ENCODE assay signal across 11 mouse cellular contexts in genomic region chr12:106477040-106477665, GRCm38 (mm10).
DNase-seq lines count a peak whose midpoint lies in the region; ATAC-seq and TF ChIP-seq lines count a peak whose summit lies in the region.
"Had no signal": no experiment of that assay in that cellular context is flagged by ENCODE, and none has a peak within 500 bp of the region (broad histone marks: within the 10 kb centered on the region; RNA-seq: fewer than 3 reads in every experiment).

No protein-coding gene starts in this region.

- H3K27ac ChIP-seq in lung, embryonic 14.5 days (ENCODE audit: low read depth), result no peak overlapping the region
- no peak overlapping the region for H3K27ac ChIP-seq in lung, postnatal 0 days (ENCODE audit: low read length)
- peak overlapping the region; percentile 64; the same call in 1 of the 2 replicates for H3K27ac ChIP-seq in cortical plate, adult 2 months (ENCODE audit: insufficient read depth, low read length)
- H3K27ac ChIP-seq in forebrain, embryonic 12.5 days, result 0 out of 2 replicates have a peak overlapping the region, but pooled peaks have one; percentile 8
- H3K27ac ChIP-seq: heart, embryonic 10.5 days had no signal

- TF ChIP-seq CTCF in lung, embryonic 14.5 days (IDR thresholded peaks at IDR 0.05; ENCODE audit: low read depth), result no peak
- TF ChIP-seq CTCF in lung, postnatal 0 days (IDR thresholded peaks at IDR 0.05), result no peak
- no peak for TF ChIP-seq CTCF in cortical plate, adult 2 months (IDR thresholded peaks at IDR 0.05; ENCODE audit: extremely low read depth, insufficient read depth, low read length)

- no peak overlapping the region for H3K4me2 ChIP-seq in lung, embryonic 14.5 days
- no peak overlapping the region for H3K4me2 ChIP-seq in lung, postnatal 0 days (replicated peaks; ENCODE audit: low read depth, low read length)
- H3K4me2 ChIP-seq in forebrain, embryonic 12.5 days, result no peak overlapping the region

- no peak for ATAC-seq in lung, embryonic 14.5 days (ENCODE audit: insufficient read depth)
- no peak for ATAC-seq in lung, postnatal 0 days
- ATAC-seq in forebrain, embryonic 12.5 days (ENCODE audit: low FRiP score), result no peak

- no peaks in the 10 kb centered on the region for H3K4me1 ChIP-seq in lung, embryonic 14.5 days (ENCODE audit: insufficient read depth)
- no peaks in the 10 kb centered on the region for H3K4me1 ChIP-seq in lung, postnatal 0 days (ENCODE audit: insufficient read depth, low read depth, low read length)
- peaks cover 6% of the 10 kb centered on the region; the same call in 1 of the 2 replicates for H3K4me1 ChIP-seq in cortical plate, adult 2 months (ENCODE audit: control insufficient read depth, insufficient read depth, low read length)
- peaks cover 58% of the 10 kb centered on the region for H3K4me1 ChIP-seq in forebrain, embryonic 12.5 days

- 25% methylated on average over 8 of the region's 8 CpGs for WGBS in lung, embryonic 14.5 days
- WGBS in lung, postnatal 0 days, result 23% methylated on average over 8 of the region's 8 CpGs
- 17% methylated on average over 8 of the region's 8 CpGs for WGBS in forebrain, embryonic 12.5 days

- H3K27me3 ChIP-seq in lung, embryonic 14.5 days (ENCODE audit: insufficient read depth, low read length), result peaks cover 61% of the 10 kb centered on the region
- H3K27me3 ChIP-seq in lung, postnatal 0 days (replicated peaks; ENCODE audit: insufficient read depth, low read length), result peaks cover 18% of the 10 kb centered on the region
- H3K27me3 ChIP-seq in forebrain, embryonic 12.5 days, result peaks cover 37% of the 10 kb centered on the region

- H3K9ac ChIP-seq in lung, embryonic 14.5 days, result no peak overlapping the region
- H3K9ac ChIP-seq in lung, postnatal 0 days (replicated peaks; ENCODE audit: low read depth), result no peak overlapping the region
- no peak overlapping the region for H3K9ac ChIP-seq in forebrain, embryonic 12.5 days

- no peak for TF ChIP-seq POLR2A in cortical plate, adult 2 months (IDR thresholded peaks at IDR 0.05; ENCODE audit: extremely low read depth, insufficient read depth, low read length)

- TF ChIP-seq EP300 in lung, postnatal 0 days (IDR thresholded peaks at IDR 0.05), result no peak

- peak; percentile 39 for DNase-seq in lung, embryonic 14.5 days
- DNase-seq in lung, postnatal 0 days (ENCODE audit: low spot score), result no peak
- peak; percentile 24 for DNase-seq in naive thymus-derived CD4-positive, alpha-beta T cell, adult 2 months (ENCODE audit: low read depth)
- DNase-seq in ovary, postnatal 10 days (ENCODE audit: low spot score), result no peak
- no peak for DNase-seq in lung, postnatal 14 days
- DNase-seq: left cerebral cortex, postnatal 4 days; lung, adult 2 months; thymus, postnatal 25 days had no signal

- H3K36me3 ChIP-seq in lung, embryonic 14.5 days (ENCODE audit: insufficient read depth), result no peaks in the 10 kb centered on the region
- no peaks in the 10 kb centered on the region for H3K36me3 ChIP-seq in lung, postnatal 0 days (ENCODE audit: insufficient read depth, low read length)
- H3K36me3 ChIP-seq in forebrain, embryonic 12.5 days (replicated peaks), result no peaks in the 10 kb centered on the region
- H3K36me3 ChIP-seq: heart, embryonic 10.5 days had no signal

- H3K4me3 ChIP-seq in lung, embryonic 14.5 days (ENCODE audit: low read depth, low read length), result no peak overlapping the region
- no peak overlapping the region for H3K4me3 ChIP-seq in lung, postnatal 0 days (ENCODE audit: low read depth, low read length)
- H3K4me3 ChIP-seq in cortical plate, adult 2 months (ENCODE audit: insufficient read depth, low read length), result no peak overlapping the region
- H3K4me3 ChIP-seq in forebrain, embryonic 12.5 days (replicated peaks), result no peak overlapping the region
- H3K4me3 ChIP-seq: heart, embryonic 10.5 days had no signal

- no peaks in the 10 kb centered on the region for H3K9me3 ChIP-seq in lung, embryonic 14.5 days (ENCODE audit: low read depth, low read length)
- no peaks in the 10 kb centered on the region for H3K9me3 ChIP-seq in lung, postnatal 0 days (ENCODE audit: low read length)
- no peaks in the 10 kb centered on the region for H3K9me3 ChIP-seq in forebrain, embryonic 12.5 days
- H3K9me3 ChIP-seq: heart, embryonic 10.5 days had no signal

Comparison
In these comparisons a context has a peak if more than half of its experiments do, and no peak if none do; other contexts are left out.
1. DNase-seq: peak in lung, embryonic 14.5 days (single experiment) and naive thymus-derived CD4-positive, alpha-beta T cell, adult 2 months (single experiment); none in lung, postnatal 0 days (single experiment), ovary, postnatal 10 days (single experiment) and lung, postnatal 14 days (single experiment).
2. H3K27ac ChIP-seq: peak in cortical plate, adult 2 months (single experiment) and forebrain, embryonic 12.5 days (single experiment); none in lung, embryonic 14.5 days (single experiment) and lung, postnatal 0 days (single experiment).